Mouse (Mus musculus) kidney, adult 2 months (tissue): ENCODE results near the gene Pla2g1b.

Experiments used
- CTCF ChIP-seq: fragments of 200-500 bp; conservative IDR thresholded peaks from 2 replicates; pipeline ENCODE4 v1.5.1; 2011; ENCODE audit warnings: low read depth, mild to moderate bottlenecking, control low read depth, low read length, moderate library complexity, mixed read lengths; ENCODE audit not compliant: insufficient read depth, insufficient read length
- POLR2A ChIP-seq: fragments of 200-500 bp; IDR thresholded peaks from one replicate; pipeline ENCODE4 v1.6.1; 2011; ENCODE audit warnings: low read depth, low read length, control low read depth

GRCm38 (mm10) chr5:115483947-115484920, 18.2 kb downstream of the Pla2g1b start, which contains the start of gene Sirt4:
- no peak for TF ChIP-seq CTCF
- TF ChIP-seq POLR2A: no peak
